Mouse (Mus musculus): Measurements from ENCODE around the gene Adora3. TPM values are rescaled to one million over a fixed set of nuclear protein-coding genes. Genes with fewer than 3 reads are reported as not detected.

Adora3 gene
- polyA plus RNA-seq, 1 experiment from 2014 or later = 0.23 TPM

DNA sequence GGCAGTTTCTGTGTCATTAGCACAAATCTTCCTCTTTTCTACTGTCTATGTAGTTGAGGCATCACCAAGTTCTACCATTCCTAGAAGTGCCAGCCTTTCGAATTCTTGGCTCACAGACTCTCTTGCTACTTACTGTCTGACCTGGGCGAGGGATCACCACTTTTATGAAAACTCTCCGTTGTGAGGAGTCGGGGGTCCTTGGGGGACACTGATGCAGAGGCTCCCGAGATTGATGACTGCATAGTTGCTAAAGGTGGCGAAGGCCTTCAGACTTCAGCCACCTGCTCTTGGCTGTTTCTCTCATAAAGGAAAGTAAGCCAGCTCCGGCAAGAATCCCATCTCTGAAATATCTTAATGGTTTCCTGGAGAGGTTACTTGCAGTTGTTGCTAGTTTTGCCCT is 11.4 kb downstream of the Adora3 start:
- Histone ChIP-seq H3K4me3 (ENCODE audit: low read depth, low read length) (no peak overlapping the region), H3K36me3 (ENCODE audit: control insufficient read depth, insufficient read depth, low read length) (no peaks in the 10 kb centered on the region), H3K9ac (ENCODE audit: low read depth, low read length) (no peak overlapping the region), H3K4me1 (replicated peaks; ENCODE audit: control insufficient read depth, insufficient read depth, low read length) (no peaks in the 10 kb centered on the region), H3K27ac (ENCODE audit: low read depth, low read length) (no peak overlapping the region), H3K4me2 (replicated peaks; ENCODE audit: low read depth, low read length) (no peak overlapping the region), H3K9me3 (ENCODE audit: control insufficient read depth, low read length) (no peaks in the 10 kb centered on the region), H3K27me3 (ENCODE audit: control insufficient read depth, insufficient read depth, low read length) (no peaks in the 10 kb centered on the region)
- DNase-seq (ENCODE audit: low spot score) (no peak), ATAC-seq (ENCODE audit: low FRiP score) (no peak)
- WGBS = 92% methylated on average over 7 of the region's 7 CpGs

DNA sequence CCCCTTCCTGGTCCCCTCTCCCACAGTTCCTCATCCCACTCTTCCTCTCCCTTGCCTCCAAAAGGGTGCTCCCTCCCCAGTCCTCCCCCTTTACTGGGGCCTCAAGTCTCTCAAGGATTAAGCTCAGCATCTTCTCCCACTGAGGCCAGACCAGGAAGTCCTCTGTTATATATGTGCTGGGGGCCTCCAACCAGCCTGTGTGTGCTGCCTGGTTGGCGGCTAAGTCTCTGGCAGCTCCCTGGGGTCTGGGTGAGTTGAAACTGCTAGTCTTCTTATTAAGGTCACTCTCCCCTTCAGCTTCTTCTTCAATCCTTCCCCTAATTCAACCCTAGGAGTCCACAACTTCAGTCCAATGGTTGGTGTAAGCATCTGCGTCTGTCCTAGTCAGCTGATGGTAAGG is 12.5 kb downstream of the Adora3 start:
- no peak overlapping the region for H3K9ac ChIP-seq (ENCODE audit: low read depth, low read length)
- no peak for DNase-seq (ENCODE audit: low spot score)
- 88% methylated on average over 2 of the region's 2 CpGs for WGBS
- H3K27me3 ChIP-seq (ENCODE audit: control insufficient read depth, insufficient read depth, low read length) = no peaks in the 10 kb centered on the region
- H3K4me2 ChIP-seq (replicated peaks; ENCODE audit: low read depth, low read length) = no peak overlapping the region
- no peak overlapping the region for H3K4me3 ChIP-seq (ENCODE audit: low read depth, low read length)
- no peak for ATAC-seq (ENCODE audit: low FRiP score)
- no peaks in the 10 kb centered on the region for H3K36me3 ChIP-seq (ENCODE audit: control insufficient read depth, insufficient read depth, low read length)
- no peaks in the 10 kb centered on the region for H3K4me1 ChIP-seq (replicated peaks; ENCODE audit: control insufficient read depth, insufficient read depth, low read length)
- no peaks in the 10 kb centered on the region for H3K9me3 ChIP-seq (ENCODE audit: control insufficient read depth, low read length)
- H3K27ac ChIP-seq (ENCODE audit: low read depth, low read length) = no peak overlapping the region

DNA sequence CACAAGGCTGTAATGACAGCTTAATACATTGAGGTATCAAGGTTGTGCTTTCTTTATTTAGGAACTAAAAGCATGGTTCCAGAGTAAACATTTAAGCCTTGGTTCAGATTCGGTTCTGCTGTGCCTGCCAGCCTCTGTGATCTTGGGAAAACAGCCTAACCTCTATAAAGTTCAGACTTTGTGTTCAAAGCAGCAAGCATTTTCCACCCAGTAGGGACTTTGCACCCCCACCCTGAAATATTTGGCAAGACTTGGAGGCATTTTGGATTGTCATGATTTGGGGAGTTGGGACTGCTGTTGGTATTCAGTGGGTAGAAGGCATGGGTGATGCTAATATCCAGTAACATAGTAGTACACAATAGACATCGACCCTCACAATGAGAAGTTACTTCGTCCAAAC is 18.3 kb downstream of the Adora3 start:
- Histone ChIP-seq H3K4me2 (replicated peaks; ENCODE audit: low read depth, low read length) (no peak overlapping the region), H3K36me3 (ENCODE audit: control insufficient read depth, insufficient read depth, low read length) (no peaks in the 10 kb centered on the region), H3K9ac (ENCODE audit: low read depth, low read length) (no peak overlapping the region), H3K4me1 (replicated peaks; ENCODE audit: control insufficient read depth, insufficient read depth, low read length) (no peaks in the 10 kb centered on the region; the same call in 1 of the 2 replicates), H3K27me3 (ENCODE audit: control insufficient read depth, insufficient read depth, low read length) (no peaks in the 10 kb centered on the region), H3K27ac (ENCODE audit: low read depth, low read length) (no peak overlapping the region), H3K4me3 (ENCODE audit: low read depth, low read length) (no peak overlapping the region), H3K9me3 (ENCODE audit: control insufficient read depth, low read length) (no peaks in the 10 kb centered on the region)
- DNase-seq (ENCODE audit: low spot score) (no peak), ATAC-seq (ENCODE audit: low FRiP score) (no peak)
- 83% methylated on average over 3 of the region's 3 CpGs for WGBS

DNA sequence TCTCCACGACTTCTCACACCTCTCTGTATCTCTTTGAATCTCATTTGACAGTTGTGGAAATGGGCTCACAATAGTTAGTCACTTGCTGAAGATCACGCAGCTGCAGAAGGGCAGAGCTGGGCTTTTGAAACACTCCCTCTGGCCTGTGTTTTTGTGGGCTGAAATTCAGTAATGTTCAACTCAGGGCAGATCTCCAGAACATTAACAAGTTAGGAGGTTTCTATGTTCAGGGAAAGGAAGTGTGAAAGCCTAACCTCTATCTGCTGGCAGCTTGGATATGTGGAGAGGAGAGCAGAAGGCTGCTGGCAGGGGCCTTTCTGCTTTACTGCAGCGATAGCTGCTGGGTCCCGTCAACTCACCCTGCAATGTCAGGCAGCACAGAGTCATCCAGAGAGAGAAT is 19.6 kb downstream of the Adora3 start:
- Histone ChIP-seq H3K4me1 (replicated peaks; ENCODE audit: control insufficient read depth, insufficient read depth, low read length) (no peaks in the 10 kb centered on the region; the same call in 1 of the 2 replicates), H3K4me2 (replicated peaks; ENCODE audit: low read depth, low read length) (no peak overlapping the region), H3K9me3 (ENCODE audit: control insufficient read depth, low read length) (no peaks in the 10 kb centered on the region), H3K27ac (ENCODE audit: low read depth, low read length) (no peak overlapping the region), H3K9ac (ENCODE audit: low read depth, low read length) (no peak overlapping the region), H3K4me3 (ENCODE audit: low read depth, low read length) (no peak overlapping the region), H3K36me3 (ENCODE audit: control insufficient read depth, insufficient read depth, low read length) (no peaks in the 10 kb centered on the region), H3K27me3 (ENCODE audit: control insufficient read depth, insufficient read depth, low read length) (no peaks in the 10 kb centered on the region)
- DNase-seq (ENCODE audit: low spot score) = no peak
- no peak for ATAC-seq (ENCODE audit: low FRiP score)
- WGBS = 79% methylated on average over 4 of the region's 4 CpGs

DNA sequence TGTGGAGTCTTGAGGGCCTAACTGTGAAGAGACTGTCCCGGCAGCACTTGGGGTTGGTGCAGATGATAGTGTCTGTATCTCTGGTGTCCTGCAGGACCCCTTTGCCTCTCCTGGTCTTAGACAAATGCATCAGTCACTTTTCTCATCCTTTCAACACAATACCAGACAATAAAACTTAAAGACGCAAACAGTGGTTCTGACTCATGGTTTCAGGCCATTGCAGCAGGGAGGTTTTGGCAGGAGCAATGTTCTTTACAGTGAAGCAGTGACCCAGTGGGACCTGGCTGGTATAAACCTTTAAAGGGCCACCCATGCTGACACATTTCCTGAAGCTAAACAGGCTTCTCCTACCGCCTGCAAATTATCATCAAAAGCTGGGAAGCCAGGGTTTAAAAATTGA is 20.5 kb downstream of the Adora3 start:
- no peak overlapping the region for H3K9ac ChIP-seq (ENCODE audit: low read depth, low read length)
- WGBS = 84% methylated on average over 3 of the region's 3 CpGs
- ATAC-seq (ENCODE audit: low FRiP score) (no peak), DNase-seq (ENCODE audit: low spot score) (no peak)
- no peak overlapping the region for H3K4me2 ChIP-seq (replicated peaks; ENCODE audit: low read depth, low read length)
- H3K36me3 ChIP-seq (ENCODE audit: control insufficient read depth, insufficient read depth, low read length) = no peaks in the 10 kb centered on the region
- no peaks in the 10 kb centered on the region for H3K27me3 ChIP-seq (ENCODE audit: control insufficient read depth, insufficient read depth, low read length)
- H3K27ac ChIP-seq (ENCODE audit: low read depth, low read length) = no peak overlapping the region
- H3K4me3 ChIP-seq (ENCODE audit: low read depth, low read length) = no peak overlapping the region
- H3K9me3 ChIP-seq (ENCODE audit: control insufficient read depth, low read length) = no peaks in the 10 kb centered on the region
- H3K4me1 ChIP-seq (replicated peaks; ENCODE audit: control insufficient read depth, insufficient read depth, low read length) = no peaks in the 10 kb centered on the region; the same call in 1 of the 2 replicates

DNA sequence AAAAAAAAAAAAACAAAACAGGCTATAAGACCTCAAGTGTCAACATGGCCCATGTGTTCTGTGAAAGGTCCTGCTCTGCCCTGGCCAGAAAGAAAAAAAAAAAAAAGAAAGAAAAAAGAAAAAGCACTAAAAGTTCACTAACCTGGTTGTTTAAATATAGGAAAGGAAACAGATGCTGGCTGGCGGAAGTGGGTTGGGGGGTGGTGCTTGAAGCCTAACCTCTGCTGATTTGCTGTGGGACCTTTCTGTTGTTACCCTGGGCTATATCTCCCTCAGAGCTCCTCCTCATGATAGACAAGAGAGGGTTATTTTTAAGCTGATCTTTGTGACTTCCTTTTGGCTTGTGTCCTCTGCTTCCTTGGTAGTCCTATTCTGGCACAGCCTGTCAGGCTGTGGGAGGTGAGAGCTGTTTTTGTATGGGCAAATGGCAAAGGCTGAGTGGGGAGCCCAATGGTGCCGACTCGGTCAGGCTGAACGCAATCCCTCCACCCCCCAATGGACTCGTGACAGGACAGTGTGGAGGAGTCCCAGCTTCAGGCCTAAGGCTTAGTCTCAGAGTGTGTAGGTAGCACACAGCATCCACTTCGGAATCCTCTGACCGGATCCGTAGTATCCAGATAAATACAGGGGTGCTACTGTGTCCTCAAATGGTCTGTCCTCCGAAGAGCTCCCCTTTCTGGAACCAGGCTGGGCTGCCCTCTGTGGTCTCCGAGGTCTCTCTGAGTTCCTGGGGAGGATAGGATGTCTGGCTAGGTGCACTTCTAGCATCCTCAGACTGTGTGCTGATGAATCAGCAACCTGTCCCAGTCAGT is 21.3 kb downstream of the Adora3 start:
- Histone ChIP-seq H3K27me3 (ENCODE audit: control insufficient read depth, insufficient read depth, low read length) (no peaks in the 10 kb centered on the region), H3K4me1 (replicated peaks; ENCODE audit: control insufficient read depth, insufficient read depth, low read length) (no peaks in the 10 kb centered on the region; the same call in 1 of the 2 replicates), H3K4me3 (ENCODE audit: low read depth, low read length) (no peak overlapping the region), H3K4me2 (replicated peaks; ENCODE audit: low read depth, low read length) (no peak overlapping the region), H3K9ac (ENCODE audit: low read depth, low read length) (no peak overlapping the region), H3K36me3 (ENCODE audit: control insufficient read depth, insufficient read depth, low read length) (no peaks in the 10 kb centered on the region), H3K27ac (ENCODE audit: low read depth, low read length) (no peak overlapping the region), H3K9me3 (ENCODE audit: control insufficient read depth, low read length) (no peaks in the 10 kb centered on the region)
- ATAC-seq (ENCODE audit: low FRiP score) (no peak), DNase-seq (ENCODE audit: low spot score) (no peak)
- WGBS = 85% methylated on average over 10 of the region's 10 CpGs

DNA sequence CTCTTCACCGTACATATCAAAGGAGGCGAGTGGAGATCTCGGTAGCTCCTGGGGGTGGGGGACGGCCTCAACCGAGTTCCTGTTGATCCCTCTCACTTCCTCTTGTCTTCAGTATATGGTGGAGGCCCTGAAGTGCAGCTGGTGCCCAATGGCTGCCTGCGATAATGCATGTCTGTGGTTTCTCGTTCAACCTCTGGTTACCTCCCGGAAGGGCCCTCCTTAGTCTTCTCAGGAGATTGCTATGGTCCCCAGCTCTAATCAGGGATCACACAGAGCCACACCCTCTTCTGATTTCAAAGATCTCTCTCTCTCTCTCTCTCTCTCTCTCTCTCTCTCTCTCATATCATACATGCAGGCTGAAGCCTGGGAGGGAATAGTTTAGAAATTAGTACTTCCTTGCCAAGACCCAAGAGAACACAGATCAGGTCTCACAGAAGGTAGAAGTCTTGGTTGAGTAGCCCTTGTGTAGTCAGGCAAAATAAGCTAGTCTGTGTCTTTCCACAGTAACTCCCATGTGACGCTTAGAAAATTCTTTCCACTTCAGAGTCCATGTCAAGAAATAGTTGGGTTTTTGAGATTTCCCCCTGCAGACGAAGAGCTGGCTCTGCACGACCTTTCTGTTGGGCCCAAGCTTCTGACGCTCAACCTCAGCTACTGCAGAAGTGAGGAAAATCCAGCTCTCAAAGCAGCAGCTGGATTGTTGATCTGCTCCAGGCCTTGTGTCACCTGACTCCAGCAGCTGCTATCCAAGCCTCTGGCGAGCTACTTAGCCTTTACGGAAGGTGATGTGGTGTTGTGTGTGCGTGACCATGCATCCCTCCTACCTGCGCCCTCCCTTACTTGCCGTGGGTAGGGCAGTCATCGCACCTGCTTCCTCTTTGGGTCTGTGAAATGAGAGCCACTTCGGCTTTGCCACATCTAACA is 22.2 kb downstream of the Adora3 start:
- Histone ChIP-seq H3K36me3 (ENCODE audit: control insufficient read depth, insufficient read depth, low read length) (no peaks in the 10 kb centered on the region), H3K27ac (ENCODE audit: low read depth, low read length) (no peak overlapping the region), H3K27me3 (ENCODE audit: control insufficient read depth, insufficient read depth, low read length) (no peaks in the 10 kb centered on the region), H3K9me3 (ENCODE audit: control insufficient read depth, low read length) (no peaks in the 10 kb centered on the region), H3K4me3 (ENCODE audit: low read depth, low read length) (no peak overlapping the region), H3K4me1 (replicated peaks; ENCODE audit: control insufficient read depth, insufficient read depth, low read length) (no peaks in the 10 kb centered on the region; the same call in 1 of the 2 replicates), H3K4me2 (replicated peaks; ENCODE audit: low read depth, low read length) (no peak overlapping the region), H3K9ac (ENCODE audit: low read depth, low read length) (no peak overlapping the region)
- DNase-seq (ENCODE audit: low spot score) = no peak
- 89% methylated on average over 19 of the region's 19 CpGs for WGBS
- ATAC-seq (ENCODE audit: low FRiP score) = no peak

DNA sequence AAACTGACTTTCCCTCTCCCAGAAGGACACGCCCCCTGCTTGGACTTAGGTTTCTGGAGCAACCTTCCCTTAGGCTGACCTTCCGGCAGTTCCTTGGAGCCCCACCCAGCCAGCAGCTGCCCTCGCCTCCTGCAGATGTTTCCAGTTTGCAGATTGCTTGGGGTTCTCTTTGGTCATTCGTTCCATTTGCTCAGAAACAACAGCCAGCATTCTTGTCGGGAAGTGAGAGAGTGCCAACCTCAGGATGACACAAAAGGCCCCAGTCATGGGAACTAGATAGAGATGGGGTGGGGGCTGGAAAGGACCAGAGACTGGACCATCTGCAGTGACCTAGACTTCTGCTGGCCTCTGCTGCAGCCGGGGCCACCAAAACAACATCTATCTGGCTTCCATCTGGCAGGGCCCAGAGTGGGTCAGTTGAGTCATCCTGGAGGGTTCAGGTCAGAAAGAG is 23.3 kb downstream of the Adora3 start:
- no peak overlapping the region for H3K4me2 ChIP-seq (replicated peaks; ENCODE audit: low read depth, low read length)
- DNase-seq (ENCODE audit: low spot score) (no peak), ATAC-seq (ENCODE audit: low FRiP score) (no peak)
- no peak overlapping the region for H3K9ac ChIP-seq (ENCODE audit: low read depth, low read length)
- H3K4me1 ChIP-seq (replicated peaks; ENCODE audit: control insufficient read depth, insufficient read depth, low read length) = no peaks in the 10 kb centered on the region; the same call in 1 of the 2 replicates
- no peaks in the 10 kb centered on the region for H3K36me3 ChIP-seq (ENCODE audit: control insufficient read depth, insufficient read depth, low read length)
- no peaks in the 10 kb centered on the region for H3K9me3 ChIP-seq (ENCODE audit: control insufficient read depth, low read length)
- no peaks in the 10 kb centered on the region for H3K27me3 ChIP-seq (ENCODE audit: control insufficient read depth, insufficient read depth, low read length)
- no peak overlapping the region for H3K4me3 ChIP-seq (ENCODE audit: low read depth, low read length)
- WGBS = 56% methylated on average over 6 of the region's 6 CpGs
- H3K27ac ChIP-seq (ENCODE audit: low read depth, low read length) = no peak overlapping the region

All from hindbrain, embryonic 11.5 days (tissue).